Mouse (Mus musculus) left cerebral cortex, postnatal 36 days (tissue): Measurements from ENCODE around the gene Olfr148. TPM values are rescaled to one million over a fixed set of nuclear protein-coding genes. Genes with fewer than 3 reads are reported as not detected.

ENCODE experiments used
- DNase-seq, 2 experiments: peaks; one replicate each; pipeline ENCODE4 v3.0.0; 2021 to 2022; ENCODE audit warnings: low spot score in 2 of 2, mixed read lengths in 1 of 2
- intact Hi-C: fragments of 180-260 bp; cut with DNase I; formaldehyde crosslinking; loops from one replicate; pipeline ENCODE4 v1.15.1; 2025
- total RNA-seq, 2 experiments: library from RNA; stranded (reverse); gene quantifications; 2 replicates each; pipeline ENCODE4 v1.2.3; 2021

The Olfr148 gene
- total RNA-seq = not detected

GRCm38 (mm10) chr9:39610355-39610754 lies at the start of gene Olfr148:
Gene Olfr148, plus strand, starts transcription at chr9:39610655.
- no peak for DNase-seq
- intact Hi-C loops = no loop called here

- intact Hi-C loops = no loop called here
- no peak for DNase-seq
These were observed 35.0 kb upstream of the Olfr148 start, which contains the start of gene Olfr959 for GRCm38 (mm10) chr9:39575469-39575868. Gene Olfr959, minus strand, starts transcription at chr9:39575569.

- DNase-seq = no peak
- intact Hi-C loops = no loop called here
These were observed 33.4 kb upstream of the Olfr148 start for GRCm38 (mm10) chr9:39577050-39577449.

GRCm38 (mm10) chr9:39602536-39603332 lies 7.7 kb upstream of the Olfr148 start:
- intact Hi-C loops = no loop called here
- DNase-seq = peak; percentile 5 to 7

- no peak for DNase-seq
- intact Hi-C loops = no loop called here
These were observed 7.1 kb upstream of the Olfr148 start for GRCm38 (mm10) chr9:39603333-39603845.

GRCm38 (mm10) chr9:39603999-39604453 lies 6.4 kb upstream of the Olfr148 start, which contains the start of gene AW551984:
Gene AW551984, minus strand, starts transcription at chr9:39604403.
- intact Hi-C loops = no loop called here
- peak in 1 of 2 experiments; percentile 4 for DNase-seq

- intact Hi-C loops = no loop called here
- no peak for DNase-seq
These were observed 2.0 kb upstream of the Olfr148 start for GRCm38 (mm10) chr9:39608497-39608896.

GRCm38 (mm10) chr9:39611953-39612352 lies 1.5 kb downstream of the Olfr148 start:
- intact Hi-C loops = no loop called here

GRCm38 (mm10) chr9:39621073-39621472 lies 10.6 kb downstream of the Olfr148 start, which contains the start of gene Olfr960:
Gene Olfr960, plus strand, starts transcription at chr9:39621373.
- no peak for DNase-seq
- intact Hi-C loops = no loop called here

More at GRCm38 (mm10) chr9:39611953-39612352, 1.5 kb downstream of the Olfr148 start:
- no peak for DNase-seq

GRCm38 (mm10) chr9:39623783-39624182 lies 13.3 kb downstream of the Olfr148 start:
- no peak for DNase-seq
- intact Hi-C loops = no loop called here

GRCm38 (mm10) chr9:39624711-39625110 lies 14.3 kb downstream of the Olfr148 start:
- intact Hi-C loops = no loop called here

GRCm38 (mm10) chr9:39629069-39629468 lies 18.6 kb downstream of the Olfr148 start:
- DNase-seq = no peak
- intact Hi-C loops = no loop called here

More at GRCm38 (mm10) chr9:39624711-39625110, 14.3 kb downstream of the Olfr148 start:
- DNase-seq = no peak

GRCm38 (mm10) chr9:39633913-39634594 lies 23.6 kb downstream of the Olfr148 start:
- DNase-seq = no peak
- intact Hi-C loops = no loop called here

- intact Hi-C loops = no loop called here
These were observed 34.3 kb downstream of the Olfr148 start, which contains the start of gene Olfr961 for GRCm38 (mm10) chr9:39644785-39645184. Gene Olfr961, plus strand, starts transcription at chr9:39645085.

GRCm38 (mm10) chr9:39647382-39647781 lies 36.9 kb downstream of the Olfr148 start:
- DNase-seq = no peak
- intact Hi-C loops = no loop called here

More at GRCm38 (mm10) chr9:39644785-39645184, 34.3 kb downstream of the Olfr148 start, which contains the start of gene Olfr961:
- no peak for DNase-seq

GRCm38 (mm10) chr9:39654756-39655396 lies 44.4 kb downstream of the Olfr148 start:
- intact Hi-C loops = no loop called here
- DNase-seq = no peak
